Mouse (Mus musculus): ENCODE data around the gene Kcnh2. TPM values are rescaled to one million over a fixed set of nuclear protein-coding genes. Genes with fewer than 3 reads are reported as not detected.

Gene Kcnh2
- total and polyA plus RNA-seq, 3 experiments: 12.3 to 75.2 (median 26.4) TPM

DNA sequence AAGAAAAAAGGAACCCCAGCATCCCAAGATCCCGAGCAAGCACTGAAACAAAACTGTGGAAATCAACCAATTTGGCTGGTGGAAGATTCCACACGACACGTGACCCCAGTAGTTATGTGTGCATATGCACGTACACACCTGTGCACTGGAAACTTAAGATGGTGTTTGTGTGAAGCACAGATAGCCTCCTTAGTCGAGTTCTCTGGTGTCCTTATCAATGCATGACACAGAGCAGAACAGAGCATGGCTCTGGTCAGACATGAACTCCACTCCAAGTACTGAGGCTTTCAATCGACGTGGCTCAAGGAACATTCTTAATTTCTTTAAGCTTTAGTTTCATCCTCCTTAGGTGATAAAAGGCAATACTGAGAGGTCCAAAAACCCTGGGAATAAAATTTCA, 5.1 kb downstream of the Kcnh2 start:
- DNase-seq: no peak

DNA sequence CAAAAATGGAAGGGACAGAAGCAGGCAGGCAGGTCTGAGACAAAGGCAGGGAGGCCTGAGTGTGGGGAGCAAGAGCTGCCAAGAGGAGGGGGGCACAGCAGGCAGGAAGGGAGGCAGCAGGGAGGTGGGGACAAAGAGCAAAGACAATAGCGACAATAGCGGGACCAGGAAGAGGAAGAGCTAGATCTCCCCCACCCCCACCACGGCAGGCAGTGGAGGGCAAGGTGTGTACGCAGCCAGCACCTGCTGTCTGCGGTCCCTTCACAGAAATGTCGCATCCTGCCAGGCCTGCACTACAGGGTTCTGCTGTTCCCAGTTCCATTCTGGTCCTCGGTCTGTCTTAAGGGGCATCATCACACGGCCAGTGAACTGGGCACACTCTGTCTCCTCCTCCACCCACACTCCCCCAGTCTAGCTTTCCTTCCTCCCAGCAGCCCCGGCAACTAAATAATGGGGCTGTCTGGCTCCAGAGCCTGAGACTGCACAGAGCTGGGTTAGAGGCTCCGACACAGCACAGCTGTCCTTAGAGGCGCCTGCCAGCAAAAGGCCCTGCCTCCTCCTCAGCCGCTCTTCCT, 6.8 kb downstream of the Kcnh2 start:
- no peak for DNase-seq

DNA sequence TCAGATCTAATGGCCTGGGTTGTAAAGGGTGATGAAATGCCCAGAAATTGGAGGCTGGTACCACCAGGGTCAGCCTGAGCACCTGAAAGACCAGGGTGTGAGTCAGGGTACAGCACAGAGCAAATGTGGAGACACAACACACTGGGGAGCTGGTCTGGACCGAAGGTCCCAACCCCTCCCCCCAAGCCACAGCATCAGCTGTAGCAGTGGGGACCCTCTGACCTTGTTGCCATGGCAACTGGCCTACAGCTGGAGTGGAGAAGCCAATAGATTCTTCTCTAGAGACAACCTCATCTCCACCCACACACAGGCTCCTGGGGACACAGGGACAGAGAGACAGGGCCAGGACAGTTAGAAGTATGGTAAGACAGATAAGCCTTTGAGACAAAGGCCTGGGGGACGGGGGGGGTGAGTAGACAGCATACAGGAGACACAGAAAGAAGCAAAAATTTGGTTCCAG, 7.4 kb downstream of the Kcnh2 start:
- DNase-seq: no peak

DNA sequence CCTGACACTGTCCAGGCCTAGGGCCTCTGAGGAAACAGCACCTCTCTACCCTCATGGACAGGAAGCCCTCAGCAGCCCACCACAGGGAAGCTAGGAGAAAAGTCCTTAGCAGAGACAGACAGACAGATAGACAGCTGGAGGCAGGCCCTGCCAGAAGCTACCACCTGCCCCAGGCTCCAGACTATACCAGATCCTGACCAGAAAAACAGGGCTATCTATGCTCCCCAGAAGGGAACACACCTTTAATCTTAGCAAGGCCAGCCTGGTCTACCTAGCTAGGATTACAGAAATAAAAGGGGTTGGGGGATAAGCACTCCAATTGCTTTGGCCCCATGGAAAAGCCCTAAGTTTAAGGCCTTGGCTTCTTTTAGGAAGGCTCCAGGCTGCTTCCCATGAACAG, 8.0 kb downstream of the Kcnh2 start:
- no peak for DNase-seq

DNA sequence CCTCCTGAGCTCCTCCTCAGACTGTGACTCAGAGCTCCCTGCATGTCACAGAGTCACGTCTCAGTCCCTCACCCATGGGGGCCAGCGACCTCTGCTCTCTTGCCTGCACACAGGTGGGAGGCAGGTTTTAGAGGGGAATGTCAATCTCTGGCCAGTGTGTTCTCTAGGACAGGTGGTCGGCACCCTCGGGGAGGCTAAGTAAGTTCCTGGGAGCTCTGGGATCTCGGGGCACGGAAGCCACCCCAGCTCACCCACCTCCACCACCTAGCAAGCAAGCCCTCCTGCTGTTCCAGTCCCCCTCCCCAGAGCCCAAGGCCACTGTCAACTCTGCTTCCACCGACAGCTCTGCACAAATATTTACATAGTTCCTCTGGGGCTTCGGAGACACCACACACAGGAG, 8.4 kb downstream of the Kcnh2 start:
- DNase-seq: no peak

DNA sequence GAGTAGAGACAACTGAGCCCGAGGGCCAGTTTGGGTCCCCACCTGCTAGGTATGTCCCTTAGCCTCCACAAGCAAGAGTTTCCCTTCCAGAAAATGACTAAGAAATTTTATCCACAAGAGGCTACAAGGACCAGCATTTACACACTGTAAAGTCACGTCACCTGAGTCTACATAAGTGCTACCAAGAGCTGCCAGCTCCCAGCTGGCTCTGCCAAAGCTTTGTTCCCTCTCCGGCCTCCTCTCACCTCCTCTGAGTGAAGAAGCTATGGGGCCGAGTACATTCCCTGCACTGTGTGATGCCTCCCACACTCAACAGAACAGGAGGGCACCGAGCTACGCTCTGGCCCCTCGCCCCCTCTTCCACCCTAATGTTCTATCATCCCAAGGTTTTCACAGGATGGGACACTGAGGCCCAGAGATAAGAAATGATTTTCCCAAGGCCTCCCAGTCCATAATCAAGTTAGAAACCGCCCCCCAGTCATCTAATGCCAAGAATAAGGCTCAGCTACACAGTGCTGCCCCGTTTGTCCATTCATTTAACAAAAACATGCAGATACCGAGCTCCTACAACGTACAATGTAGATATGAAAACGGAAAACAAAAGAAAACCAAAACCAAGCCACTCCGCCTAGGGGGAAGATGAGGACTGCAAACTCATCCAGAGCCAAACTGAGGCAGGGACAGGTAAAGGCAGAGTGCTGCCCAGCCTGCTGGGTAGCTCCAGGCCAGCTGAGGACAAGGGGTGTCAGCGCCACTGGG, 9.0 kb downstream of the Kcnh2 start:
- DNase-seq: no peak

DNA sequence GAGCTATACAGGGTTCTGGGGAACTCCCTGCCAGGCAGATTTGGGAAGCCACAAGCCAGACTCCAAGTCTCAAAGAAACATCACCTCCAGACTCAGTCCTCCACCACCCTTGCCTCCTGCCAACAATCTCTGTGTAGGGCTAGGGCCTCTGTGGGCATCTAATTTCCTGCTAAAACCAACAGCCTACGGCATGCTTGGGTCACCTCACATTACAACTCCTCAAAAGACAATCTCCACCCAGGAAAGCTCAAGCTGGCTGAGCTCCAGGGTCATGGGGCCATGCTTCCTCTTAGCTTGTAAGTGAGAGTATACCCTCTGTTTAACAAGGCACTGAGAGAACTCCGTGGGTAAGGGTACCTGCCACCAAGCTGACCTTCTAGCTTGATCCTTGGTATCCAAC, 13.6 kb downstream of the Kcnh2 start:
- no peak for DNase-seq

DNA sequence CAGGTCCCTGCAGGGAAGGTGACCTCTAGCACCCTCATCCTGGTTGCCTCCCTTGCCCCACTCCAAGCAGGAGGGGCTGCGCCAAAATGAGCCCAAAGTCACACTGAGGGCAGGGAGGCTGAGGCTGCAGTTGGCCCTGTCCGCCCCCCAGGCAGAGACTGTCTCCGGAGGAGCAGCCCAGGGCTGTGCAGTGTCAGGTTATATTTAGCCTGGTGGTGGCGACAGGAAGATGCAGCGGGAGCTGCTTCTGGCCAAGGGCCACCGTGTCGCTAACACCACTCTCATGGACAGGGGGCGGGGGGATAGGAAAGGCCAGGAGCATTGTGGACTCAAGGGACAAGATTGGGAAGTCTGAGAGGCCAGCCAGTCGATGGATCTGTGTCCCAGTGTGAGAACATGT, 14.0 kb downstream of the Kcnh2 start:
- DNase-seq: peak; percentile 46

DNA sequence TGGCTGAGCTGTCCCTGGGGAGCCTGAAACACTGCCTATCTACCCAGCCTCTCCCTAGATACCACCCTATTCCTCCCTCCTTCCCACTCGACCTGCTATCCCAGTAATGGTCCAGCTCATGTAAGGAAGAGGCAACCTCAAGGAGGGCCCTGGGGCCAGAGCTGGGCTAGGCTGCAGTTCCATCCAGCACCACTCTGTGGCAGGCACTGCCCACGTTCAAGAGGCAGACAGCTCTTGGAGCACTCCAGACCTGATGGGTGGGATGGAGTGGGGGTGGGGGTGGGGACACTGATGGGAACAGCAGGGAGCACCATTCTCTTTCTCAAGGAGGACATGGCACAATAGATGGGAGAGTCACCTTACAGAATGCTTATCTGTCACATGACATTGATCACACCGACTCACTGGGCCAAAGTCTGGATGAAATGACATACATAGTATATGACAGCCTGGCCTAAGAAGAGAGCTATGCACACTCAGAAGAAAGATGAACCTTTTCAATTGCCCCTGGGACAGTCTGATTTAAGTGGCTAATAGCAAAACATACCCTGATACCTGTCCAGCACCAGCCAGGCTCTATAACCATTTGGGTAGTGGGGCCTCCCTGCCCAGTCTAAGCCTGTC, 15.4 kb downstream of the Kcnh2 start:
- DNase-seq: peak; percentile 72

DNA sequence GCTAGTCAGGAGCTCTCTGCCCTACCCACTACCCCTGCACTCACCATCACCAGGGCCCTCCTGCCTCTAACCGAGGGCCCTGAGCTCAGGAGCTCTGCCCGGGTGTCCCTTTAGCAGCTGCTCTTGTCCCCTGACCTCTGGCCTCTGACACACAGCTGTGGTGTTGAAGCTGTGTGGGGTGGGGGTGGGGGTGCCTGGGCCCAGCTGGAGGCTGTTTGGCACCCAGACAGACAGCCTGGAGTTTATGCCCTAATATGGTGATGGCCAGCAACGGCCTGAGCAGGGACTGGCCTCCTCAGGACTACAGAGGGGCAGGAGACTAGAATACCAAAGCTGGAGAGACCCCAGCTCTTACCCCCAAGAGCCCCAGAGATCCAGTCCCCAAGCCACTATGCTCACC, 16.7 kb downstream of the Kcnh2 start:
- no peak for DNase-seq

DNA sequence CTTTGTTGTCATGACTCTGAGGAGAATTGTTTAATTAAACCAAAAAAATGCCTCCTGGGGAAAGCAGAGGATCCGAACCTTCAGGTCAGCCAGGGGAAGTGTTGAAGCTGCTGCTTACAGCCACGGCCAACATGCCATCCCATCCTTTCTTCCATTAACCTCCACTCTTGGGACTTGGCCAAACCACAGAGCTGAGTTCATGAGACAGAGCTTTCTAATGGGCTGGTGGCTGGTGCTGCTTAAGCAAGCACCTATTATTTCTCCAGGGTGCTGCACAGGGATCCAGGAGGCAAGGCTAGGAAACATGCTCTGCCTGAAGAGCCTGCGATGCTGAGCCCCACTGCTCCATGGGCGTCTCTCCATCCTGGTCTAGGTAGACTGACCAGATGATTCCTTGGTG, 19.0 kb downstream of the Kcnh2 start:
- DNase-seq: no peak

DNA sequence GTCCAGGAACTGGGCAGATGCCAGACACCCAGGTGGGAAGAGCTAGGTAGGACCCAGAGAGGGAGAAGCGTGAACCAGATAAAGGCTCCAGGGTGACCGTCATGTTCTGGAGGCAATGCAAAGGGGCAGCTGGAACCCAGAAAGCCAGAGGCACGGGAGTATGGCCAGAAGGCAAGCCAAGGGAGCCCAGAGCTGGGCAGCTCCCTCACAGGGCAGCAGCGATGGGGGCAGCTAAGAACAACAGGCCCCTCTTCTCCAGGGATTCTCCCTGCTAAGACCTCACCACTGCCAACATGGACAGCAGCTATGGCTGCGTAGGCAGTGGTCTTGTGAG, 21.5 kb downstream of the Kcnh2 start:
- DNase-seq: no peak

DNA sequence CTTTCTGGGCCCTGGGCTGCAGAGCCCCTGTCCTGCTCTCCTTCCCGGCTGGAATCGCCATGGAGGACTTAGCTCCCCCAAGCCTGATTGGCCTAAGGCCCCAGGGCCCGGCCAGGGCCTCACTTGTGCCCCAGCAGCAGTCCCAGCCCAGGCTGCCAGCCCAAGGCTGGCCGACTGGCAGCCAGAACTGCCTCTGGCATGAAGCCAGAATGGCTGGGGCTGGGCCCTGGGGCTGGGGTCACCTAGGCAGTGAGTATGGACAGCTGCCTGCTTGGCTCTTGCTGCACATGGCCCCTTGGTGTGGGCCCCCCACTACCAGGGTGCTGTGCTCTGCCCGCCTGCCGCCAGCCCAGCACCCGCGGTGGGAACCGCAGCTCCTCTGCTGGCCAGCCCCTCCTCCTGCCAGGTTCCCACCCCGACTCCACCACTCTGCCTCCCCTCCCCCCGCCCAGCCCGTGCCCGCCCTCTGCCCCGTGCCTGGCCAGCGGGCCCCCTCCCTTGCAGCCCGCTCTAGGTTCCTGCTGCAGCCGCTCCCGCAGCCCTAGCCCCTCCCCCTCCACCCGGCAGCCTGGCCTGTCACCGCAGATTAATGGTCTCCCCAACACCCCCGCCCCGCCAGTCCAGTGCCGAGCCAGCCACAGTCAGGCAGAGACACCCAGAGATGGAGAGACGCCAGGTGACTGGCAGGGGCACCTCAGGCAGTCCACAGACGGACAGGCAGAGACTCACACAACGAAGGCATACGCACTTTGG, 22.0 kb downstream of the Kcnh2 start:
- DNase-seq: peak; percentile 83

DNA sequence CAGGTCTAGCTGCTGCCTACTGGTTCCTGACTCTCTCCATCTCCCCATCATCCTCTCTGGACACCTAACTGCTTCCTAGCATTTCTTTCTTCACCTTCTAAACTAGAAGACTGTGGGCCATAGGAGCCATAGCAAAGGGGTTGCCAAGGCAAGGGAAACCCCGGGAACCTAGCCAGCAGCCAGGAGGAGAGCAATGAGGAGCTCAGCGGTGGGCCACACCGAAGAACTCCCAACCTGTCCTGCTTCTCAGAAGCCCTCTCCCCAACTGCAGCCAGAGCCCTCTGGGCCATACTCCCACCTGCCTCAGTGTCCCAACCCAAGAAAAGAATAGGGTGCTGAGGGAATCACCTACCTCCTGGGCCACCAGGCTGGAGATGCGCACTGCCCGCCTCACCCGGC, 22.6 kb downstream of the Kcnh2 start:
- DNase-seq: no peak

DNA sequence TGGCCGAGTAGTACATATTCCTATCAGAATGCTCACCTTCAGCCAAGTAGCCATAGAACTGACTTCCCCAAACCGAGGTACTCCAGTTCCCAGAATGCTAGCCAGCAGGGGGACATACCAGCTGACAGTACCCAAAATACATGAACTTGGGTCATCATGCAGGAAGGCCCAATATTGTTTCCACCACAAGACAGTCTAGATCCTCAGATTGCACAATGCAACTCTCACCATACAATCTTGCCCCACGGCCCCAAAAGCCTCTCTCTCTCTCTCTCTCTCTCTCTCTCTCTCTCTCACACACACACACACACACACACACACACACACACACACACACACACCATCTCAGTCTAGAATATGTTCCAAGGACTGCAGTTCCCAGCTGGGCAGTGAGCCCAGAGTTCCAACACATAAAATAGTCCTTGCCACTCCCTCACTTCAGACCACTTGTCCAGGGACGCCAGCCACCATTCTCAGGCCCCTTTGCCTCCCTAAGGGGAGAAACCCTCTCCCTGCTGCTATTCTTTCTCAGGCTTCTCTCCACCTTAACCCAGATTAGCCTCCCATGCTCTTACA, 24.5 kb downstream of the Kcnh2 start:
- DNase-seq: peak; percentile 74

DNA sequence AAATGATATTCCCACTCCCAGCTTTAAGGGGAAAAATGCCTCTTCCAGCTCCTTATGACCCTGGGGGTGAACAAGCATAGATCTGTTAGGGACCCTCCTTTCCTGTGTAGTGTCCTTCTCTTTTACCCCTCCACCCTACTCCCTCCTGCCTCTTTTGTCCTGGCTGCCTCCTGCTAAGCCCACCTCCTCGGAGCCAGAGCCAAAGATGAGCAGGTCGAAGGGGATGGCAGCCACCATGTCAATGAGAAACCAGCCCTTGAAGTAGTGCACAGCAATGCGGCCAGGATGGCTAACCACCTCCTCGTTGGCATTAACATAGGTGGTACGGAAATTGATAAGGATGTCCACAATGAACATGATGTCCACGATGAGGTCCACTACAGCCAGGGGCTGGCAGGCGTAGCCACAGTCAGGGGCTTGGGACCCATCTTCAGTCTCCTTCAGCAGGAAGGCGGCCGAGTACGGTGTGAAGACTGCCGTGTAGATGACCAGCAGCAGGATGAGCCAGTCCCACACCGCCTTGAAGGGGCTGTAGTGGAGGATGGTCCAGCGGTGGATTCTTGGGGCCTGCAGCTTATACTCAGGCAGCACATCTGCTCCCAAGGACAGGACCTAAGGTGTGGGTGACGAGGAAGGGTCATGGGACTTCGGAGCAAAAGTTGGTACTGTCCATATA, 25.1 kb downstream of the Kcnh2 start:
- no peak for DNase-seq

DNA sequence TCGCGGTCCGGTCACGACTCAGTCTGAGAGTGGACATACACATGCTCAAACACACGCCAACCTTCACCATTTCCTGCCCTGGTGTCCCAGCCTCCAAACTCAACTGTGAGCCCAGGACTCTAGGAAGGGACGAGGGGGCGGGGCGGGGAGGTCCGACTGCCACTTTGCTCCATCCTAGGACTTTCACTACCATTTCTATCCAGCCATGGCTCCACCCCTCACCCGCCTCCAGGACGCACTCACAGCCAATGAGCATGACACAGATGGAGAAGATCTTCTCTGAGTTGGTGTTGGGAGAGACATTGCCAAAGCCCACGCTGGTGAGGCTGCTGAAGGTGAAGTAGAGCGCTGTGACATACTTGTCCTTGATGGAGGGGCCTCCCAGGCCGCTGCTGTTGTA, 26.2 kb downstream of the Kcnh2 start:
- DNase-seq: no peak

DNA sequence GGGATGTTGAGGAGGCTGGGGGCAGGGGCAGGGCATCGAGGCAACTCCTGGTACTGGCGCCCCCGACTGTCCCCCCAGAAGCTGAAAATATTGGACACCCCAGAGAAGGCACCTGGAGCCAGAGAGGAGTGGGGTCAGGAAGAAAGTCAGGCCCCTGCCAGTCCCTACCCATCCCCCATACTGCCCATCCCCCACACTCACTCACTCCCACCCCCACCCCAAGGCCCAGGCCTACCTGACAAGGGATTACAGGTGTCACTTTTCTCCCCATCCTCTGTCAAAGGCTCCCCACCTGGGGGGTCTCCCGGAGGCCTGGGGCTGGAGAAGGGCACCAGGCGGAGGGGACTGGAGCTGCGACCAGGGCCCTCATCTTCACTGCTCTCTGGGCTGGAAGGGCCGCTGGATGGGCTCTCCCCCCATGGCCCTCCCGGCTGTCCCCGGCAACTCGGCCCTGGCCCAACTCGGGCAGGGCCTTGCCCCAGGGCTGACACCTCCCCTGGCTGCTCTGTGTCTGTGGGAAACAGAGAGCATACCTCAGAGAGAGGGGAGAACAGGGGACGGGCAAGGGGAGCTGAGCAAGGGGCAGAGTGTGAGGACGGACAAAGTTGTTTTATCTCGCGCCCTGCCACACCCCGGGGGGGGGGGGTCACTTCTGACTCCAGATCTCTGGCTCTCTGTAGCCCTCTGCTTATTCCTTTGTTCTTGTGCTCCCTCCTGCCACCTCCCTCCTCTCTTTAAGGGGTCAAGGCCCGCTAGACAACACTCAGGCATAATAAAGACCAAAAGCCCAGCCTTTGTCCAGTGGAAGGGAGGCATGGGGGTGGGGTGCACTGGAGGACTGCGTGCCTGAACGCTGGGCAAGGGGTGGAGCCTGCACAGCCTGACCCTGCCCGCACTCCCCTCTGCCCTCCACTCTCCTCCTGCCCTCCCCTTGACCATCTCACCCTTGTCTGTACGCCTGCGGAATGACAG, 29.4 kb downstream of the Kcnh2 start:
- DNase-seq: no peak

DNA sequence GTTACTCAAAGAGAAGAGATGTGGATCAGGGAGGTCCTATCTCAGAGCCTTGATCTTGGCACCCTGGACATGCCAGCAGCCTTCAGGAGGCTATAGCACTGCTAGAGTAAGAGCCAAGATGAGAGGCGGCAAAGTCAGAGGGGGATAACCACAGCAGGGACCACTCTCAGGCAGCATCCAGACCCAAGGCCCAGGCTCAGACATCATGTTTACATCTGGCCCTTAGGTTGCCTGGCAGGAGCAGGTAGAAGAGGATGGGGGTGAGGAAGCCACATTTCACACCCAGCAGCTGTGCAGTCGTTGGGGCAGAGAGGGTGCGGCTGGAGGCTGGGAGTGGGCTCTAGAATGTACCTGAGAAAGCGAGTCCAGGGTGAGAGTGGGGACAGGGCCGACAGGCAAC, 30.5 kb downstream of the Kcnh2 start:
- DNase-seq: no peak

DNA sequence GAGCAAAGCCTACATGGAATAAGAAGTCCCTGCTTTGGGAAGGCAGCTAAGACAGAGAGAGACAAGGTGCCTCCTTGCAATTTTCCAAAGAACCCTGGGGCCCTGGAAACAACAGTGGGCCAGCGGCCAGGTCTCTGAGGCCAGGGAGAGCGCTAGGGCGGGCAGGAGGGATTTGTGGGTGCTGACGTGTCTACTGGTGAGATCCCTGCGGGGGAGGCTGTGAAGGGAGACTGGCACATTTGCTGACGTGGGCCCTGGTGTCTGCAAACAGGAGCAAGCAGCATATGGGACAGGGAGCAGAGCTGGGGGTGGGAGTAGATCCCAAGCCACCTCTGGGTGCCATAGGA, 31.0 kb downstream of the Kcnh2 start:
- DNase-seq: peak; percentile 85

Data from adrenal gland, adult 2 months (tissue).